Mouse (Mus musculus) forebrain, embryonic 14.5 days (tissue): ENCODE measurements at regions not wholly inside any gene's neighbourhood (a gene's known extent, or its start where the extent isn't known, plus 50 kb on each side); places are given as distances from the start of the nearest gene placed in this dataset.

Experiments
- ATAC-seq: fragments of 200-750 bp; cut with Nextera tagmentation; 2 replicates; pipeline ENCODE4 v1.8.0; 2017; ENCODE audit warnings: mild to moderate bottlenecking, moderate library complexity
- DNase-seq: peaks from one replicate; pipeline ENCODE4 v3.0.0-alpha.2; 2015; ENCODE audit warnings: low spot score
- H3K27ac ChIP-seq: fragments of 300-500 bp; sonication (generic); 2 replicates; pipeline ENCODE4 v1.5.1; 2014; ENCODE audit warnings: low read depth, mild to moderate bottlenecking, control low read depth, low read length, moderate library complexity
- H3K27me3 ChIP-seq: fragments of 300-500 bp; sonication (generic); replicated peaks from 2 replicates; pipeline ENCODE4 v1.6.1; 2014; ENCODE audit warnings: low read length, control low read depth, mixed read lengths; ENCODE audit not compliant: control insufficient read depth, insufficient read depth
- H3K36me3 ChIP-seq: fragments of 300-500 bp; sonication (generic); 2 replicates; pipeline ENCODE4 v1.6.1; 2014; ENCODE audit warnings: low read length, control low read depth; ENCODE audit not compliant: control insufficient read depth, insufficient read depth
- H3K4me1 ChIP-seq: fragments of 300-500 bp; sonication (generic); 2 replicates; pipeline ENCODE4 v1.6.1; 2014; ENCODE audit warnings: antibody characterized with exemption, low read length, control low read depth; ENCODE audit not compliant: control insufficient read depth, insufficient read depth
- H3K4me2 ChIP-seq: fragments of 300-500 bp; sonication (generic); 2 replicates; pipeline ENCODE4 v1.6.1; 2014; ENCODE audit warnings: mild to moderate bottlenecking, control low read depth, low read length
- H3K4me3 ChIP-seq: fragments of 300-500 bp; sonication (generic); 2 replicates; pipeline ENCODE4 v1.5.1; 2014; ENCODE audit warnings: low read depth, low read length, control low read depth
- H3K9ac ChIP-seq: fragments of 300-500 bp; sonication (generic); 2 replicates; pipeline ENCODE4 v1.6.1; 2014; ENCODE audit warnings: mild to moderate bottlenecking, low read length, control low read depth, moderate library complexity
- H3K9me3 ChIP-seq: fragments of 300-500 bp; sonication (generic); replicated peaks from 2 replicates; pipeline ENCODE4 v1.6.1; 2016; ENCODE audit warnings: low read length, control low read depth, mixed read lengths; ENCODE audit not compliant: control insufficient read depth
- WGBS: fragments of 180-500 bp; shearing (Covaris S2); extraction: QIAGEN DNeasy Blood & Tissue Kit; methylation state at CpG from one replicate; pipeline ENCODE4 v1.1.7; 2014; 5-methylcytosine and 5-hydroxymethylcytosine counted together

- no peaks in the 10 kb centered on the region for H3K9me3 ChIP-seq
- WGBS = 87% methylated on average over 10 of the region's 10 CpGs
- no peaks in the 10 kb centered on the region for H3K27me3 ChIP-seq
- no peak overlapping the region for H3K4me3 ChIP-seq
- H3K4me2 ChIP-seq = no peak overlapping the region
- DNase-seq = no peak
- H3K4me1 ChIP-seq = peaks cover 31% of the 10 kb centered on the region
- H3K9ac ChIP-seq = no peak overlapping the region
- H3K27ac ChIP-seq = no peak overlapping the region
- no peaks in the 10 kb centered on the region for H3K36me3 ChIP-seq
- no peak for ATAC-seq
Observed at GRCm38 (mm10) chr12:71574685-71575084, 256.2 kb upstream of the Daam1 start.

- Histone ChIP-seq H3K9ac (no peak overlapping the region), H3K27ac (no peak overlapping the region), H3K36me3 (no peaks in the 10 kb centered on the region), H3K4me2 (peak overlapping the region; percentile 44), H3K4me3 (peak overlapping the region; percentile 20; the same call in 1 of the 2 replicates), H3K27me3 (no peaks in the 10 kb centered on the region), H3K9me3 (no peaks in the 10 kb centered on the region), H3K4me1 (peaks cover 26% of the 10 kb centered on the region)
- ATAC-seq (no peak), DNase-seq (peak; percentile 56)
- WGBS = 10% methylated on average over 9 of the region's 9 CpGs
Observed at GRCm38 (mm10) chr12:71577349-71577748, 253.5 kb upstream of the Daam1 start.

- 72% methylated on average over 9 of the region's 9 CpGs for WGBS
- DNase-seq = no peak
- H3K27ac ChIP-seq = no peak overlapping the region
Observed at GRCm38 (mm10) chr12:71578006-71578405, 252.9 kb upstream of the Daam1 start.

GRCm38 (mm10) chr12:71578912-71579311 lies 252.0 kb upstream of the Daam1 start:
- no peak overlapping the region for H3K4me3 ChIP-seq
- no peak overlapping the region for H3K9ac ChIP-seq
- no peak overlapping the region for H3K4me2 ChIP-seq
- H3K36me3 ChIP-seq = no peaks in the 10 kb centered on the region
- H3K27me3 ChIP-seq = no peaks in the 10 kb centered on the region
- DNase-seq (peak; percentile 65), ATAC-seq (peak; percentile 74)
- no peaks in the 10 kb centered on the region for H3K9me3 ChIP-seq
- peaks cover 14% of the 10 kb centered on the region for H3K4me1 ChIP-seq
- 39% methylated on average over 11 of the region's 11 CpGs for WGBS
- H3K27ac ChIP-seq = no peak overlapping the region

More at GRCm38 (mm10) chr12:71578006-71578405, 252.9 kb upstream of the Daam1 start:
- no peak for ATAC-seq
- Histone ChIP-seq H3K9ac (no peak overlapping the region), H3K27me3 (no peaks in the 10 kb centered on the region), H3K4me2 (no peak overlapping the region), H3K9me3 (no peaks in the 10 kb centered on the region), H3K36me3 (no peaks in the 10 kb centered on the region), H3K4me1 (peaks cover 21% of the 10 kb centered on the region), H3K4me3 (no peak overlapping the region)

GRCm38 (mm10) chr12:71580532-71581290 lies 250.2 kb upstream of the Daam1 start:
- no peak for DNase-seq
- WGBS = 86% methylated on average over 12 of the region's 12 CpGs
- ATAC-seq = no peak
- H3K4me3 ChIP-seq = no peak overlapping the region
- H3K36me3 ChIP-seq = no peaks in the 10 kb centered on the region
- H3K27me3 ChIP-seq = no peaks in the 10 kb centered on the region
- peaks cover 14% of the 10 kb centered on the region for H3K4me1 ChIP-seq
- H3K4me2 ChIP-seq = no peak overlapping the region
- H3K9me3 ChIP-seq = no peaks in the 10 kb centered on the region
- no peak overlapping the region for H3K27ac ChIP-seq
- no peak overlapping the region for H3K9ac ChIP-seq

GRCm38 (mm10) chr12:71584618-71585017 lies 246.3 kb upstream of the Daam1 start:
- no peak overlapping the region for H3K4me2 ChIP-seq
- H3K36me3 ChIP-seq = no peaks in the 10 kb centered on the region
- no peaks in the 10 kb centered on the region for H3K9me3 ChIP-seq
- no peak overlapping the region for H3K4me3 ChIP-seq
- H3K4me1 ChIP-seq = no peaks in the 10 kb centered on the region
- no peak for DNase-seq
- H3K27ac ChIP-seq = no peak overlapping the region
- no peaks in the 10 kb centered on the region for H3K27me3 ChIP-seq
- H3K9ac ChIP-seq = no peak overlapping the region
- ATAC-seq = no peak
- WGBS = 78% methylated on average over 8 of the region's 8 CpGs

GRCm38 (mm10) chr12:71598641-71599040 lies 232.2 kb upstream of the Daam1 start:
- no peak for ATAC-seq
- Histone ChIP-seq H3K36me3 (no peaks in the 10 kb centered on the region), H3K4me1 (peaks cover 2% of the 10 kb centered on the region; the same call in 1 of the 2 replicates), H3K9ac (no peak overlapping the region), H3K27ac (no peak overlapping the region), H3K4me3 (no peak overlapping the region), H3K27me3 (no peaks in the 10 kb centered on the region), H3K4me2 (no peak overlapping the region), H3K9me3 (no peaks in the 10 kb centered on the region)
- WGBS = 81% methylated on average over 9 of the region's 9 CpGs
- DNase-seq = no peak

- Histone ChIP-seq H3K4me2 (0 out of 2 replicates have a peak overlapping the region, but pooled peaks have one; percentile 12), H3K27me3 (no peaks in the 10 kb centered on the region), H3K9me3 (no peaks in the 10 kb centered on the region), H3K9ac (no peak overlapping the region), H3K4me1 (peaks cover 2% of the 10 kb centered on the region; the same call in 1 of the 2 replicates), H3K36me3 (no peaks in the 10 kb centered on the region), H3K4me3 (no peak overlapping the region), H3K27ac (peak overlapping the region; percentile 70)
- ATAC-seq = peak; percentile 76; the same call in 1 of the 2 replicates
- DNase-seq = peak; percentile 55
- WGBS = 38% methylated on average over 8 of the region's 8 CpGs
Observed at GRCm38 (mm10) chr12:71601091-71601690, 229.7 kb upstream of the Daam1 start.

- no peak for DNase-seq
- WGBS = 92% methylated on average over 10 of the region's 10 CpGs
Observed at GRCm38 (mm10) chr12:71603136-71603535, 227.7 kb upstream of the Daam1 start.

More at GRCm38 (mm10) chr12:71603136-71603535, 227.7 kb upstream of the Daam1 start:
- H3K27ac ChIP-seq = no peak overlapping the region
- H3K27me3 ChIP-seq = no peaks in the 10 kb centered on the region
- ATAC-seq = no peak
- H3K9ac ChIP-seq = no peak overlapping the region
- H3K4me3 ChIP-seq = no peak overlapping the region
- no peaks in the 10 kb centered on the region for H3K36me3 ChIP-seq
- H3K9me3 ChIP-seq = no peaks in the 10 kb centered on the region
- peaks cover 6% of the 10 kb centered on the region; the same call in 1 of the 2 replicates for H3K4me1 ChIP-seq
- H3K4me2 ChIP-seq = no peak overlapping the region
